Mouse (Mus musculus): ENCODE data around the gene Olfr1046. TPM values are rescaled to one million over a fixed set of nuclear protein-coding genes. Genes with fewer than 3 reads are reported as not detected.
"Not testable (repeated sequence)": the region's sequence is repeated elsewhere in the genome, so short reads cannot be mapped to it uniquely, and the experiment has no call there.

Gene Olfr1046
- not detected in 2 replicates for polyA plus RNA-seq (2016; fragmentation: Nextera tagmentation; extraction: Ambion mirVana)

DNA sequence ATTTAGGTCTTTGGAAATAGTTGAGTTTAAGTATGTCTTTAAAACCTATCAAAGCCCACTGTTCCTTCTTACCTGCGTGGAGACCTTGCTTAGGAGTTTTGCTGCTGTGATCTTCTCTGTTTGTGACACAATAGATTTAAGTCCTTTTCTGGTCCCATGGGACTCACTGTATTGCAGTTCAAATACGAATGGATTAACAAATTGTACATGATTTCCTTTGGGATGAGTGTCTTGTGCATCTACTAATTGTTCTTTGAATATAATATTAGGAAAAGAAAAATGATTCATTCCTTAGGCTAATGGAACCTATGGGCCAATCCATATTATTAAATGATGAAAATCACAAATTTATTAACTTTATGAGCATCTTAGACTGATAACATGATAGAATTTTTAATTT is at the start of gene Olfr1046:
Gene Olfr1046 (minus strand): TSS at position 101 of the 400 bp plus-strand sequence.
- Histone ChIP-seq H3K4me2 (replicated peaks) (no peak within 1 kb of the TSS), H3K4me1 (no peaks in the 10 kb centered on the region), H3K36me3 (no peaks in the 10 kb centered on the region), H3K9ac (no peak within 1 kb of the TSS), H3K9me3 (replicated peaks) (no peaks in the 10 kb centered on the region), H3K4me3 (no peak within 1 kb of the TSS), H3K27ac (no peak within 1 kb of the TSS), H3K27me3 (no peaks in the 10 kb centered on the region)
- no peak for ATAC-seq (ENCODE audit: low FRiP score)
- 83% methylated on average over 2 of the region's 2 CpGs for WGBS

DNA sequence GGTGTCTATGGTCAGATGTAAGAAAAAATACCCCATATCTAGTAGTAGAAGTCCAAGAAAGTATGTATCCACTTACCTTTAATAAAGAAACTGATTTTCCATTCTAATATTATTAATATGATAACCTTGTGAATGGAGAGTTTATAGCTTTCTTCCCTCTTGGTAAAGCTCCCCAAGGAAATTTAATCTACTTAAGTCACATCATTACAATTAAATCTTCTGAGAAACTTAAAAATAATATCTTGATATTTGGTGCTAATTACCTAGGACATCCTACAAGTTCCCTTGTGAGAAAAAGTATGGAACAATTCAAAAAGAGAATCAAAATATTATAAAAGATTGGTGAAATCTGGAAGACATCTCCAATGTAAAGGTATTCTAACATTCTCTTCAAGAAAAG is 39.1 kb upstream of the Olfr1046 start, which contains the start of gene Olfr1049:
Gene Olfr1049 (minus strand): TSS at position 101 of the 400 bp plus-strand sequence.
- H3K4me1 ChIP-seq; H3K36me3 ChIP-seq; ATAC-seq (ENCODE audit: low FRiP score); H3K9ac ChIP-seq; H3K27me3 ChIP-seq; H3K27ac ChIP-seq; H3K9me3 ChIP-seq (replicated peaks); H3K4me3 ChIP-seq; H3K4me2 ChIP-seq (replicated peaks): not testable (repeated sequence)

DNA sequence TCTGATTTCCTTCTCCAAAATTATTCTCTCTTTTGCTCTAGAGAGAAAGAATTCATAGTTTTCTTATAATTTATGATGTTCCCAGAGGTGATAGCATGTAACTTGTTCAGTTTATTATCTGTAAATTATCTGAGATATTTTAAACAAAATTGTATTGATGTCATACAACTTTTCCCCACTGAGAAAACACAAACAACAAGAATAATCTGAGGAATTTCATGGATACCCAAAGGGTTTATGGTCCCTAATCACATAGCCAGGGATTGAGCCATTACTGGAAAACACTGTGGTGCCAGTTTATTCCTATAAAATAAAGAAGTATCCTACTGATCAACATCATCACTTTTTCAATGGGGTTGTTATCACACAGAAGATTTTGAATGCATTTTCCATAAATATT is 21.1 kb upstream of the Olfr1046 start, which contains the start of gene Olfr1048:
Gene Olfr1048 (minus strand): TSS at position 101 of the 400 bp plus-strand sequence.
- Histone ChIP-seq H3K9ac (no peak within 1 kb of the TSS), H3K36me3 (no peaks in the 10 kb centered on the region), H3K4me2 (replicated peaks) (no peak within 1 kb of the TSS), H3K4me3 (no peak within 1 kb of the TSS), H3K4me1 (no peaks in the 10 kb centered on the region), H3K27ac (no peak within 1 kb of the TSS), H3K9me3 (replicated peaks) (no peaks in the 10 kb centered on the region), H3K27me3 (no peaks in the 10 kb centered on the region)
- ATAC-seq (ENCODE audit: low FRiP score) = no peak

DNA sequence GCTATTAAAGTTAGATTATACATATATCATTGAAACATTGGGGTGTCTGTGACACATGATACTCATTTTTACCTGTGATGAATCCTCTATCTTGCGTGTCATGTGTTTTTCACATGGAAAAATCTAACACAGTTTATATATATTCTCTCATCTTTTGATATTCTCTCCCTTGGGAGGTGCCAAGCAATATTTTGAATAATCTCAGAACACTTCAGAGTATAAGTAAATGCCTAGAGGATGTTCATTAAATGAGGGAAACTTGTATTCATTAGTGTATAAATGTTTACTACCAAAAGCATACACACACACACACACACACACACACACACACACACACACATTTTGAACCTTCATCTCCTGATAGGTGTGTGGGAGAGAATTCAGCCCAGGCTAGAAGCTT is 12.2 kb upstream of the Olfr1046 start, which contains the start of gene Olfr1047:
Gene Olfr1047 (minus strand): TSS at position 101 of the 400 bp plus-strand sequence.
- Histone ChIP-seq H3K9me3 (replicated peaks) (no peaks in the 10 kb centered on the region), H3K4me3 (no peak within 1 kb of the TSS), H3K4me2 (replicated peaks) (no peak within 1 kb of the TSS), H3K36me3 (no peaks in the 10 kb centered on the region), H3K9ac (no peak within 1 kb of the TSS), H3K4me1 (no peaks in the 10 kb centered on the region), H3K27ac (no peak within 1 kb of the TSS), H3K27me3 (no peaks in the 10 kb centered on the region)
- ATAC-seq (ENCODE audit: low FRiP score) = no peak
- 85% methylated on average over 1 of the region's 1 CpGs for WGBS

DNA sequence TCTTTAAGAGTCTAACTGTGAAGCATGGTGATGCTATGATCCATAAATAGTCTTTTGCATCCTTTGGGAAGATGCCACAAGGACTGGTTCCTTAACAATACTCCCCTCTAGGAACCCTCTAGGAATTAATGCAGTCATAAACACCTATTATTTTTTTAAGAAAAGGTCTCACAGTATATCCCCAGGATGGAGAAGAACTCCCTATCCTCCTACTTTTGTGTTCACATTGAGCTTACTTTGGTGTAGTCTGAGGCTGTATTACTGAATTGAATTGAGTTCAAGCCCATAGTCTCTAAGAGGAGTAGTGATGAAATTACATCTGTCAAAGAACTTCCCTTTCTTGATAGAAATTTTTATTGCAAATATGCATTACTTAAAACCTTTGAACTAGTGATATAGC is 16.2 kb downstream of the Olfr1046 start, which contains the start of gene Olfr1045:
Gene Olfr1045 (minus strand): TSS at position 101 of the 400 bp plus-strand sequence.
- H3K4me3 ChIP-seq = no peak within 1 kb of the TSS

DNA sequence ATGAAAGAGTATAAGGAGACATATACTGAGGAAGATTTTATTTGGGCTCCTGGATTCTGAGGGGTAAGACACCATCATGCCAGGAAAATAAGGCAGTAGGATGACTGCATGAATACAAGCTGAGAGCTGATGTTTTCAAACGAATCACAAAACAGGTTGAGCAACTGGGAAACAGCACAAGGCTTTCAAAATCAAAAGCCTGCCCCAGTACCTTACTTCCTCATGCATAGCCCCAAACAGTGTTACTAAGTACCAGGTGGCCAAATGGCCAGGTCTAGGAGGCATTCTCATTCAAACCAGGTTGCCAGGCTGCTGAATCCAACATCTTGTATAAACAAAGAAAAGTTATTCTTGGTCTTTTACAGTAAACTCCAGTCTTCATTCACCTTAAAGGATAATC is 23.3 kb downstream of the Olfr1046 start:
- no peaks in the 10 kb centered on the region for H3K36me3 ChIP-seq
- WGBS = 59% methylated on average over 1 of the region's 1 CpGs
- no peaks in the 10 kb centered on the region for H3K27me3 ChIP-seq
- no peak overlapping the region for H3K4me2 ChIP-seq (replicated peaks)
- H3K27ac ChIP-seq = no peak overlapping the region
- no peaks in the 10 kb centered on the region for H3K9me3 ChIP-seq (replicated peaks)
- H3K9ac ChIP-seq = no peak overlapping the region
- H3K4me3 ChIP-seq = no peak overlapping the region
- no peaks in the 10 kb centered on the region for H3K4me1 ChIP-seq
- ATAC-seq (ENCODE audit: low FRiP score) = no peak

More for the DNA sequence above, 16.2 kb downstream of the Olfr1046 start, which contains the start of gene Olfr1045:
- no peaks in the 10 kb centered on the region for H3K36me3 ChIP-seq
- no peak for ATAC-seq (ENCODE audit: low FRiP score)
- no peaks in the 10 kb centered on the region for H3K9me3 ChIP-seq (replicated peaks)
- H3K27ac ChIP-seq = no peak within 1 kb of the TSS
- no peaks in the 10 kb centered on the region for H3K27me3 ChIP-seq
- H3K9ac ChIP-seq = no peak within 1 kb of the TSS
- H3K4me2 ChIP-seq (replicated peaks) = no peak within 1 kb of the TSS
- no peaks in the 10 kb centered on the region for H3K4me1 ChIP-seq

DNA sequence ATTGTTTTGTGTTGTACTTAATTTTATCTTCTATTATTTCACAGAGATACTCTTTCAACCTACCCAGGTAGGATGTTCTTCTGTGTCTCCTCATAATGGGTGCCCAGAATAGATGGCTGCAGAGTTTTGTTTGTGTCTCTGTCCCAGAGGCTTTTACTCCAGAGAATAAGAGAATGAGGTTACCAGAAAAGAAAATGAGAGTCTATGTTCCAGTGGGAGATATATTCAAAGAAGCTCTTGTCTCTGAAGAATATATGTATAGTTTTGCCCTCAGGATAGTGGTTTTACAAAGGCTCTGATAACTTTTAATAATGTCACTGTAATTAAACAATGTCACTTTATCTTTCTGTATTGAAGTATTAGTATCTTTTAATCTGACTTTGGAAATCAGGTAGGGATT is 33.5 kb downstream of the Olfr1046 start, which contains the start of gene Olfr52:
Gene Olfr52 (minus strand): TSS at position 101 of the 400 bp plus-strand sequence.
- H3K4me3 ChIP-seq = no peak within 1 kb of the TSS
- H3K36me3 ChIP-seq = no peaks in the 10 kb centered on the region
- no peak within 1 kb of the TSS for H3K9ac ChIP-seq
- ATAC-seq (ENCODE audit: low FRiP score) = no peak
- no peaks in the 10 kb centered on the region for H3K9me3 ChIP-seq (replicated peaks)
- H3K4me2 ChIP-seq (replicated peaks) = no peak within 1 kb of the TSS
- H3K27ac ChIP-seq = no peak within 1 kb of the TSS
- H3K27me3 ChIP-seq = no peaks in the 10 kb centered on the region
- H3K4me1 ChIP-seq = no peaks in the 10 kb centered on the region

DNA sequence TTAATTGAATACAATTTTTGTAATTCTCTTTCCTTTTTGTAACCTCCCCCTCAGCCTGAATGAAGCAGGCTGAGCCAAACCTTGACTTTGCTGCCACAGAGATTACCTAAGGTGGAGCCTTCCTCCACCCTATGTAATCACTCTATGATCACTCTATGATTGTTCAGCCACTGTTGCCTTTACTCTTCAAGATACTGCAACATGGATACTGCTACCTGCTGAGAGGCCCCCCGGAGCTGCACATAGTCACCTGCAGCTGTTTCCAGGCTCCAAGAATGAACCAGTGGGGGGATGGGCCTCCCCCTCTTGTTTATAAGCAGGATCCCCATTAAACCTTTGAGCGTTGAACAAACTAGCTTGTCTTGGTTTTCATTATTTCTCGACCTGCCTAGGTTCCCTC is 39.2 kb downstream of the Olfr1046 start:
- H3K4me3 ChIP-seq = no peak overlapping the region
- H3K9me3 ChIP-seq (replicated peaks) = no peaks in the 10 kb centered on the region
- H3K36me3 ChIP-seq = no peaks in the 10 kb centered on the region
- H3K27me3 ChIP-seq = no peaks in the 10 kb centered on the region
- H3K9ac ChIP-seq = no peak overlapping the region
- no peak overlapping the region for H3K27ac ChIP-seq
- no peak overlapping the region for H3K4me2 ChIP-seq (replicated peaks)
- ATAC-seq (ENCODE audit: low FRiP score) = no peak
- no peaks in the 10 kb centered on the region for H3K4me1 ChIP-seq
- WGBS = 67% methylated on average over 3 of the region's 3 CpGs

DNA sequence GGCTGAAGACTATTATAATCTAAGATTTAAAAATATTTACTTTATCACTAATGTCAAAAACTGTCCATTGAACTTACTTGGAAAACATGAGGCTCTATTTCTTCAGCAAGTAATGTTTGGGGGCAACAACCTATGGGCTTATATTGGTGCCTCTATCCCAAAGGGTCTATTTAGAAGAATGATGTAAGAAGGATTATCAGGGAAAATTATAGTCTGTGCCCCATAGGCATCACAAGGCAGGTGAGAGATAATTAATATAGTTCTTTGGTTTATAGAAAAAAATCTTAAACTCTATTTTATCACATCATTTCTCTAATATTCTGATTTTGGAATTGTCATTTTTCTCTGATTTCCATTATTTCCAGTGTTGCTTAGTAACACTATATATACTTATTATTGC is 41.4 kb downstream of the Olfr1046 start, which contains the start of gene Olfr1044:
Gene Olfr1044 (minus strand): TSS at position 101 of the 400 bp plus-strand sequence.
- Histone ChIP-seq H3K4me2 (replicated peaks) (no peak within 1 kb of the TSS), H3K27ac (no peak within 1 kb of the TSS), H3K27me3 (no peaks in the 10 kb centered on the region), H3K9ac (no peak within 1 kb of the TSS), H3K9me3 (replicated peaks) (no peaks in the 10 kb centered on the region), H3K36me3 (no peaks in the 10 kb centered on the region), H3K4me3 (no peak within 1 kb of the TSS), H3K4me1 (no peaks in the 10 kb centered on the region)
- ATAC-seq (ENCODE audit: low FRiP score) = no peak

DNA sequence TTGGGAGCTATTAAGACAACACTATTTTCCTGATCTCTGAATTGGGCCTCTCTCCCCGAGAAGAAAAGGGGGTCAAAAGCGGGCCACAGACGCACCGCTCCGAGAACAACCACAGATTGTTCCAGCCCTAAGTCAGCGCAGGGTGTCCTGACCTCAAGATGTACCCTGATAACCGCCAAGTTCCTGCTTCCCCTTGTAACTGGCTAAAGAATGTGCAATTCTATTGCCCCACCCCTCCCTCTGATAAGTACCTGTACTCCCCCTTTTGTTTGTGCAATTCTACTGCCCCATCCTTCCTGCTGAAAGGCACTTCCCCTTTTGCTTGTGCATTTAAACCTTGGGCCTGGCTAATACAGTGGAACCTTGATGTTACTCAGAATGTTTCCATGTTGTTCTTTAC is 43.7 kb downstream of the Olfr1046 start:
- H3K4me2 ChIP-seq (replicated peaks); H3K9ac ChIP-seq; ATAC-seq (ENCODE audit: low FRiP score); H3K27me3 ChIP-seq; H3K4me3 ChIP-seq; H3K9me3 ChIP-seq (replicated peaks); H3K36me3 ChIP-seq; H3K4me1 ChIP-seq; H3K27ac ChIP-seq: not testable (repeated sequence)
- 88% methylated on average over 7 of the region's 7 CpGs for WGBS

DNA sequence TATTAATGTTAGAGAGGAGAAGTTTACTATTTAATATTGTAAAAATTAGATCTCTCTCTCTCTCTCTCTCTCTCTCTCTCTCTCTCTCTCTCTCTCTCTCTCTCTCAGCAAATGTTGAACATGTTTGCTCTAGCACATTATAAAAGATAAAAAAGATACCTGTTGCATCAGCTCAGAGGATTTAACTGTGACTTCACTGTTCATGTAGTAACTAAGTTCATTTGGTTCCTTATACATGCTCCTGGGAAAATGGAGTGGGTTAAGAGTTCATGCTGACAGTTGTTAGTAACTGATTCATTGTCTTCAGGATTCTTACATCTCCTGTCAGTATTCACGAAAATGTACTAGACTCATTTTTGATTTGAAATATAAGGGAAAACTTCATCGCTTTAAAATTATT is 51.7 kb downstream of the Olfr1046 start, which contains the start of gene Olfr1043:
Gene Olfr1043 (minus strand): TSS at position 101 of the 400 bp plus-strand sequence.
- Histone ChIP-seq H3K36me3 (no peaks in the 10 kb centered on the region), H3K9ac (no peak within 1 kb of the TSS), H3K4me1 (no peaks in the 10 kb centered on the region), H3K27me3 (no peaks in the 10 kb centered on the region), H3K9me3 (replicated peaks) (no peaks in the 10 kb centered on the region), H3K4me3 (no peak within 1 kb of the TSS), H3K4me2 (replicated peaks) (no peak within 1 kb of the TSS), H3K27ac (no peak within 1 kb of the TSS)
- ATAC-seq (ENCODE audit: low FRiP score) = no peak
- 93% methylated on average over 2 of the region's 2 CpGs for WGBS
